Comparison of ENCODE assay signal across 8 mouse cellular contexts in the genomic region with DNA sequence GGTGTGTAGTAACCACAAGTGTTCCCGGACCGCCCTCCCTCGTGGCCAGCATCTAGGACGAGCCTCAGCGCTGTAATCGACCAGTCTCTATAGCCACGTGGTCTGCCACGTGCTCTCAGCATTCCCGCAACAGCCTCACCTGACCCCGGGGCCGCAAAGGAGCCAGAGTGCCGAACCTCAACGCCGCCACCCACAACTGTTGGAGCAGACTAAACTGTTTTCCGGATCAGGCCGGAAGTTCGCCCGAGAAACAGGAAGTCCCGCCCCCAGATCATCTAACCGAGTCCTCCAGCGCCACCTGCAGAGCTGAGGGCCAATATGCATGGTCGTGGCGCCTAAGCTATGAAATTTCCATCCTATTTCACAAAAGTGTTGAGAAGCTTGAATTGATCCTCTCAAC. TPM values are rescaled to one million over a fixed set of nuclear protein-coding genes. Genes with fewer than 3 reads are reported as not detected.
A peak's percentile ranks its signal among the peaks of the same experiment; 100 is the strongest.
DNase-seq lines count a peak whose midpoint lies in the region; ATAC-seq lines count a peak whose summit lies in the region.

Gene Taf1c (minus strand): TSS at position 227 of the 400 bp plus-strand sequence.

- no peaks in the 10 kb centered on the region for H3K27me3 ChIP-seq in heart, embryonic 10.5 days (ENCODE audit: insufficient read depth, poor library complexity, severe bottlenecking)
- H3K27me3 ChIP-seq in kidney, embryonic 15.5 days, result no peaks in the 10 kb centered on the region

- peak; percentile 97 for DNase-seq in B cell, adult 2 months
- peak; percentile 96 for DNase-seq in brain, adult 2 months (ENCODE audit: low read depth, low spot score)
- DNase-seq in heart, embryonic 10.5 days (ENCODE audit: low spot score), result peak; percentile 95
- peak; percentile 93 for DNase-seq in liver
- peak; percentile 92 to 97 for DNase-seq in spleen, postnatal 4 days (ENCODE audit: low spot score in 2 of 2)

- H3K4me1 ChIP-seq in heart, embryonic 10.5 days, result peaks cover 11% of the 10 kb centered on the region
- H3K4me1 ChIP-seq in kidney, embryonic 15.5 days, result peaks cover 14% of the 10 kb centered on the region

- peaks cover 30% of the 10 kb centered on the region for H3K36me3 ChIP-seq in heart, embryonic 10.5 days
- peaks cover 29% of the 10 kb centered on the region for H3K36me3 ChIP-seq in kidney, embryonic 15.5 days

- ATAC-seq in erythroblast, adult 5-6 weeks (replicated peaks; ENCODE audit: low FRiP score, poor library complexity, severe bottlenecking), result peak; percentile 94
- ATAC-seq in kidney, embryonic 15.5 days (replicated peaks; ENCODE audit: low FRiP score), result peak; percentile 77
- peak; percentile 98 for ATAC-seq in monocyte, adult 5-6 weeks (replicated peaks; ENCODE audit: insufficient number of reproducible peaks, low FRiP score, low TSS enrichment, poor library complexity, severe bottlenecking)

- peak within 1 kb of the TSS; percentile 71 for H3K4me3 ChIP-seq in heart, embryonic 10.5 days
- peak within 1 kb of the TSS; percentile 86 for H3K4me3 ChIP-seq in kidney, embryonic 15.5 days (replicated peaks)

- WGBS in heart, embryonic 10.5 days, result under 1% methylated on average over 23 of the region's 23 CpGs
- WGBS in kidney, embryonic 15.5 days, result under 1% methylated on average over 23 of the region's 23 CpGs

- H3K9ac ChIP-seq in kidney, embryonic 15.5 days, result peak within 1 kb of the TSS; percentile 76

- peak within 1 kb of the TSS; percentile 86 for H3K4me2 ChIP-seq in kidney, embryonic 15.5 days

- H3K27ac ChIP-seq in heart, embryonic 10.5 days, result peak within 1 kb of the TSS; percentile 72
- H3K27ac ChIP-seq in kidney, embryonic 15.5 days, result peak within 1 kb of the TSS; percentile 47; the same call in 1 of the 2 replicates

- peaks cover 5% of the 10 kb centered on the region; the same call in 1 of the 2 replicates for H3K9me3 ChIP-seq in heart, embryonic 10.5 days
- H3K9me3 ChIP-seq in kidney, embryonic 15.5 days (replicated peaks), result 0 out of 2 replicates have a peak, but pooled peaks cover 6% of the 10 kb centered on the region

RNA-seq across cellular contexts. Expression of gene Taf1c, which starts in this region (rescaled TPM):
- 2.5 and 8.3 TPM in 2 replicates for total RNA-seq in erythroblast, adult 5-6 weeks (2015; ENCODE audit: low replicate concordance)
- total RNA-seq in erythroblast, adult 5-6 weeks (2017; ENCODE audit: low replicate concordance), result 2.5 and 3.7 TPM in 2 replicates
- polyA plus RNA-seq in heart, embryonic 10.5 days (2016; fragmentation: Nextera tagmentation; extraction: Ambion mirVana), result 9.9 and 11.2 TPM in 2 replicates
- 10.8 and 12.9 TPM in 2 replicates for polyA plus RNA-seq in kidney, embryonic 15.5 days (2015; fragmentation: Nextera tagmentation; extraction: Ambion mirVana)
- 4.6 to 8.2 TPM (median 6.0 TPM) in 3 replicates for total RNA-seq in monocyte, adult 5-6 weeks (2017)

Comparison
In these comparisons a context has a peak if more than half of its experiments do, and no peak if none do; other contexts are left out.
1. Peak in every context shown above with its lines: DNase-seq, ATAC-seq, H3K4me3 ChIP-seq and H3K27ac ChIP-seq.